Mouse (Mus musculus): ENCODE measurements around the gene Ski.

Ski gene

GRCm38 (mm10) chr4:155116607-155117006 lies 105.8 kb downstream of the Ski start:
- in situ Hi-C loops (cut with MboI; ENCODE audit: low sequenced_read_pairs): no loop called here

- in situ Hi-C loops (cut with MboI; ENCODE audit: low sequenced_read_pairs): no loop called here
Measured at GRCm38 (mm10) chr4:155113766-155114410, 108.5 kb downstream of the Ski start.

- in situ Hi-C loops (cut with MboI; ENCODE audit: low sequenced_read_pairs): no loop called here
Measured at GRCm38 (mm10) chr4:155109471-155109870, 112.9 kb downstream of the Ski start.

- in situ Hi-C loops (cut with MboI; ENCODE audit: low sequenced_read_pairs): no loop called here
Measured at GRCm38 (mm10) chr4:155107886-155108285, 114.5 kb downstream of the Ski start.
